Mouse (Mus musculus) hindbrain, embryonic 10.5 days (tissue): Measurements from ENCODE around the gene Cd81. TPM values are rescaled to one million over a fixed set of nuclear protein-coding genes. Genes with fewer than 3 reads are reported as not detected.
A peak's percentile ranks its signal among the peaks of the same experiment; 100 is the strongest.

Experiments used
- DNase-seq: peaks from one replicate; pipeline ENCODE4 v3.0.0-alpha.2; 2017; ENCODE audit warnings: low spot score
- H3K27ac ChIP-seq: fragments of 300-500 bp; sonication (generic); 2 replicates; pipeline ENCODE4 v1.5.1; 2016; ENCODE audit warnings: mild to moderate bottlenecking, moderate library complexity
- H3K27me3 ChIP-seq: fragments of 300-500 bp; sonication (generic); 2 replicates; pipeline ENCODE4 v1.6.1; 2016; ENCODE audit warnings: mild to moderate bottlenecking; ENCODE audit not compliant: poor library complexity, insufficient read depth, severe bottlenecking
- H3K36me3 ChIP-seq: fragments of 300-500 bp; sonication (generic); 2 replicates; pipeline ENCODE4 v1.6.1; 2016; ENCODE audit warnings: mild to moderate bottlenecking, moderate library complexity
- H3K4me1 ChIP-seq: fragments of 300-500 bp; sonication (generic); replicated peaks from 2 replicates; pipeline ENCODE4 v1.6.1; 2016; ENCODE audit warnings: mild to moderate bottlenecking
- H3K4me3 ChIP-seq: fragments of 300-500 bp; sonication (generic); 2 replicates; pipeline ENCODE4 v1.5.1; 2016; ENCODE audit warnings: mild to moderate bottlenecking, moderate library complexity
- H3K9me3 ChIP-seq: fragments of 300-500 bp; sonication (generic); 2 replicates; pipeline ENCODE4 v1.6.1; 2016; ENCODE audit warnings: mild to moderate bottlenecking, moderate library complexity
- WGBS: fragments of 180-500 bp; shearing (Covaris S2); methylation state at CpG from one replicate; pipeline ENCODE4 v1.1.7; 2016; 5-methylcytosine and 5-hydroxymethylcytosine counted together
- polyA plus RNA-seq: library from polyadenylated mRNA; unstranded; fragments of >200 nt; fragmentation: Nextera tagmentation; extraction: Ambion mirVana; gene quantifications from 2 replicates; pipeline ENCODE4 v1.2.1, GENCODE M21; 2016

The Cd81 gene
- polyA plus RNA-seq, 1 experiment from 2014 or later = 238 TPM

- peaks cover 67% of the 10 kb centered on the region for H3K4me1 ChIP-seq
- H3K27me3 ChIP-seq = no peaks in the 10 kb centered on the region
- 87% methylated on average over 5 of the region's 5 CpGs for WGBS
- H3K4me3 ChIP-seq = no peak overlapping the region
- H3K9me3 ChIP-seq = no peaks in the 10 kb centered on the region
- no peak overlapping the region for H3K27ac ChIP-seq
- H3K36me3 ChIP-seq = peaks cover 59% of the 10 kb centered on the region
- no peak for DNase-seq
Measured at GRCm38 (mm10) chr7:143057023-143057422, 4.5 kb downstream of the Cd81 start.

DNA sequence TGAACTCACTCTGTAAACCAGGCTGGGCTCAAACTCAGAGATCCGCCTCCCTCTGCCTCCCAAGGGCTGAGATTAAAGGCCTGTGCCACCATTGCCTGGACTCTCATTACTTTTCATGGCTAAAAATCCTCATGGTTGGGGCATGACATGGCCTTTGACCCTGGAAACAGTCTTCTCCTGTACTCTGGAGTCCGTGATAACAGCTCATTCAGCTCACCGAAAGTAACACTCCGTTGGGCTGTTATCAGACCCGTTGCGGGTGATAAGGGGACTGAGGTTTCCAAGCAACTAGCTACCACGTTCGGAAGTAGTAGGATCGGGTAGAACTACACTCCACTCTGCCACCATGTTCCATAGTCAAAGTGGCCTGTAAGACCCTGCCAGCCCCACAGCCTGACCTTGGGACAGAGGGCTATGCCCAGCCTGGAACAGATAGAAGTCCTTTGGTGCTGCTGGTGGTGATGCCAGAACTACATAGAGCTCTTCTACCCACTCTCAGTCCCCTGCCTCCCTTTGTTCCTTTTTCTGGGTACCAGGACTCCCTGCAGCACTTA is 5.2 kb downstream of the Cd81 start:
- Histone ChIP-seq H3K9me3 (no peaks in the 10 kb centered on the region), H3K27ac (0 out of 2 replicates have a peak overlapping the region, but pooled peaks have one; percentile 51), H3K36me3 (peaks cover 66% of the 10 kb centered on the region), H3K4me1 (peaks cover 61% of the 10 kb centered on the region), H3K27me3 (no peaks in the 10 kb centered on the region), H3K4me3 (no peak overlapping the region)
- no peak for DNase-seq
- 83% methylated on average over 9 of the region's 9 CpGs for WGBS

- DNase-seq = no peak
- H3K27ac ChIP-seq = 0 out of 2 replicates have a peak overlapping the region, but pooled peaks have one; percentile 51
- H3K9me3 ChIP-seq = no peaks in the 10 kb centered on the region
- H3K4me3 ChIP-seq = no peak overlapping the region
- WGBS = 74% methylated on average over 5 of the region's 5 CpGs
- H3K36me3 ChIP-seq = peaks cover 71% of the 10 kb centered on the region
- peaks cover 59% of the 10 kb centered on the region for H3K4me1 ChIP-seq
- no peaks in the 10 kb centered on the region for H3K27me3 ChIP-seq
Measured at GRCm38 (mm10) chr7:143058221-143058697, 5.7 kb downstream of the Cd81 start.

GRCm38 (mm10) chr7:143059202-143059870 is 6.8 kb downstream of the Cd81 start:
- peaks cover 82% of the 10 kb centered on the region for H3K36me3 ChIP-seq
- H3K27ac ChIP-seq = peak overlapping the region; percentile 51; the same call in 1 of the 2 replicates

DNA sequence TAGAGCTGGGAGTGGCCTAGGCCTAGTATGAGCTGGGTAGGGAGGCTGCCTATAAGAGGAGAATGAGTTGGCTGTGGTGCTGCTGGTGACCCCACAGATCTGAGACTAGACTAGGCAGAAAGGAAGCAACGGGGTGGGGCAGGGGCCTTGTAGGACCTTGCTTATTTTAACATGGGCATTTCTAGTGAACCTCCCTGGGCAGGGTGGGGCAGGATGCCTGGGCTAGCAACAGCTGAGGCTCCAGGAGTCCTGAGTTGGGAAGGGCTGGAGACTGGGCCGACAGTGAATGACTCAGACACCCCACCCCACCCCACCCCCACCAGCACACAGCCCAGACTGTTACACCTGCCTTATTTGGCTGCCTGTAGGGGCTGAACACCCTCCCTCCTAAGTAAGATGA is 10.2 kb downstream of the Cd81 start:
- no peaks in the 10 kb centered on the region for H3K9me3 ChIP-seq
- no peak overlapping the region for H3K4me3 ChIP-seq
- H3K27ac ChIP-seq = no peak overlapping the region
- peaks cover 28% of the 10 kb centered on the region for H3K4me1 ChIP-seq
- 90% methylated on average over 2 of the region's 2 CpGs for WGBS
- no peak for DNase-seq
- H3K27me3 ChIP-seq = no peaks in the 10 kb centered on the region
- peaks cover 96% of the 10 kb centered on the region for H3K36me3 ChIP-seq

More at GRCm38 (mm10) chr7:143059202-143059870, 6.8 kb downstream of the Cd81 start:
- Histone ChIP-seq H3K4me3 (no peak overlapping the region), H3K9me3 (no peaks in the 10 kb centered on the region), H3K4me1 (peaks cover 55% of the 10 kb centered on the region), H3K27me3 (no peaks in the 10 kb centered on the region)
- WGBS = 83% methylated on average over 5 of the region's 5 CpGs
- no peak for DNase-seq

- Histone ChIP-seq H3K9me3 (no peaks in the 10 kb centered on the region), H3K27me3 (no peaks in the 10 kb centered on the region), H3K27ac (no peak overlapping the region), H3K4me3 (no peak overlapping the region), H3K36me3 (peaks cover 88% of the 10 kb centered on the region), H3K4me1 (peaks cover 23% of the 10 kb centered on the region)
- 46% methylated on average over 6 of the region's 6 CpGs for WGBS
- no peak for DNase-seq
Measured at GRCm38 (mm10) chr7:143064226-143064625, 11.7 kb downstream of the Cd81 start.

DNA sequence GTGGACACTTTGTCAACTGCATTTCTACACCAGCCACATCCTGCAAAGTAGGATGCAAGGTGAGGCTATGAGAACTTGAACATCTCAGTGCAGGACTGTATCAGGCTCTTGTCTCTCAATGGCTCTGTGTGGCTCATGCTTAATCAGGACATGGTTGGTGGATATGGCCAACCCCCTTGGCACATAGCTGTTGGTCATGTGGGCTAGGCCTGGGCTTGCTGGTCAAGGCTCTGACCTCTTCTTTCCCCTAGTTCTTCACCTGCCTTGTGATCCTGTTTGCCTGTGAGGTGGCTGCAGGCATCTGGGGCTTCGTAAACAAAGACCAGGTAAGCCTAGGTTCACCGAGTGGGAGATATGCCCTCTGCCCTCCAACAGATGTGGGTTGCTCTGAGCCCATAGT is 13.2 kb downstream of the Cd81 start:
- Histone ChIP-seq H3K4me3 (no peak overlapping the region), H3K27ac (no peak overlapping the region), H3K9me3 (no peaks in the 10 kb centered on the region), H3K36me3 (peaks cover 81% of the 10 kb centered on the region), H3K27me3 (no peaks in the 10 kb centered on the region), H3K4me1 (peaks cover 33% of the 10 kb centered on the region)
- DNase-seq = no peak
- WGBS = 93% methylated on average over 2 of the region's 2 CpGs

- peak overlapping the region; percentile 94; the same call in 1 of the 2 replicates for H3K4me3 ChIP-seq
- no peaks in the 10 kb centered on the region for H3K9me3 ChIP-seq
- 80% methylated on average over 2 of the region's 2 CpGs for WGBS
- peaks cover 41% of the 10 kb centered on the region for H3K4me1 ChIP-seq
- no peak for DNase-seq
- peak overlapping the region; percentile 94 for H3K27ac ChIP-seq
- no peaks in the 10 kb centered on the region for H3K27me3 ChIP-seq
- peaks cover 73% of the 10 kb centered on the region for H3K36me3 ChIP-seq
Measured at GRCm38 (mm10) chr7:143067469-143067868, 14.9 kb downstream of the Cd81 start.

- H3K36me3 ChIP-seq = peaks cover 69% of the 10 kb centered on the region
- peak overlapping the region; percentile 94 for H3K27ac ChIP-seq
- H3K4me3 ChIP-seq = peak overlapping the region; percentile 94
- H3K4me1 ChIP-seq = peaks cover 41% of the 10 kb centered on the region
- no peak for DNase-seq
- WGBS = 87% methylated on average over 3 of the region's 3 CpGs
- no peaks in the 10 kb centered on the region for H3K27me3 ChIP-seq
- no peaks in the 10 kb centered on the region for H3K9me3 ChIP-seq
Measured at GRCm38 (mm10) chr7:143067897-143068296, 15.4 kb downstream of the Cd81 start.

- peak overlapping the region; percentile 94 for H3K4me3 ChIP-seq
- H3K4me1 ChIP-seq = peaks cover 41% of the 10 kb centered on the region
- 48% methylated on average over 13 of the region's 13 CpGs for WGBS
- no peaks in the 10 kb centered on the region for H3K9me3 ChIP-seq
- H3K27ac ChIP-seq = peak overlapping the region; percentile 94
- no peaks in the 10 kb centered on the region for H3K27me3 ChIP-seq
- peak; percentile 53 for DNase-seq
- H3K36me3 ChIP-seq = peaks cover 64% of the 10 kb centered on the region
Measured at GRCm38 (mm10) chr7:143068316-143068881, 15.9 kb downstream of the Cd81 start.

- Histone ChIP-seq H3K4me3 (peak within 1 kb of the TSS; percentile 94), H3K4me1 (peaks cover 38% of the 10 kb centered on the region), H3K27me3 (no peaks in the 10 kb centered on the region), H3K36me3 (peaks cover 57% of the 10 kb centered on the region), H3K27ac (peak within 1 kb of the TSS; percentile 94), H3K9me3 (no peaks in the 10 kb centered on the region)
- peak; percentile 99 for DNase-seq
- WGBS = under 1% methylated on average over 51 of the region's 51 CpGs
Measured at GRCm38 (mm10) chr7:143068882-143069591, 16.5 kb downstream of the Cd81 start, which contains the start of gene Tssc4. Gene Tssc4, plus strand, starts transcription at chr7:143069249.

DNA sequence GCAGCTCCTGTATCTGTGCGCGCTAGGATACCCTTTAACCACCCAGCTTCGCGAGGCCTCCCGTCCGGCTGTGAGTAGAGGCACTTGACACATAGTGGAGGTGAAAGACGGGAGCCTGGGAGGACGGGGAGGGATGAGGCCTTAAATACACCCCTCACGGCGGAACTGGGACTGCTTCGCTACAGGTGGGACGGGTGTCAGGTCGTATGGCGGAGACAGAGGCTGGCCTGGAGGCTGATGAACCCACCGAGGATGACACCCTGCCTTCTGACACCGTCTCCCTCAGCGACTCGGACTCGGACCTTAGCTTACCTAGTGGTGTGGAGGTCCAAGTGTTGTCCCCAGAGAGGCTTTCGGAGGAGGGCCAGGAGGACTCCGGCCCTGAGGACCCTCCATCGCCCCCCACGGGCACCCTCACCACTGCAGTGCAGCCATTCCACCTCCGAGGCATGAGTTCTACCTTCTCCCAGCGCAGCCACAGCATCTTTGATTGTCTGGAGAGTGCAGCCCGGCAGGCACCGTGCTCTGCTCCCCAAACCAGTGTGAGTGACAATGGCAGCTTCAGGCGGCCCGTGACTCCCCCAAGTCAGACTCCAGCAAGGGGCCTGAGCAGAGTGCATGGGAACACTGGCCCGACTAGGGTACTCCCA is 17.3 kb downstream of the Cd81 start:
- H3K36me3 ChIP-seq = peaks cover 49% of the 10 kb centered on the region
- H3K4me1 ChIP-seq = peaks cover 32% of the 10 kb centered on the region
- 13% methylated on average over 30 of the region's 30 CpGs for WGBS
- H3K4me3 ChIP-seq = peak overlapping the region; percentile 94
- H3K27me3 ChIP-seq = no peaks in the 10 kb centered on the region
- no peak for DNase-seq
- no peaks in the 10 kb centered on the region for H3K9me3 ChIP-seq
- H3K27ac ChIP-seq = peak overlapping the region; percentile 94
